Mouse (Mus musculus) testis, adult 2 months (tissue): ENCODE results near the gene Zap70.

Experiments used
- CTCF ChIP-seq: fragments of 200-500 bp; IDR thresholded peaks from 2 replicates; pipeline ENCODE4 v1.5.1; 2012; ENCODE audit warnings: low read depth, mild to moderate bottlenecking, inconsistent platforms, low read length, moderate library complexity; ENCODE audit not compliant: control insufficient read depth, insufficient read depth, insufficient replicate concordance
- POLR2A ChIP-seq: fragments of 200-500 bp; IDR thresholded peaks from 2 replicates; pipeline ENCODE4 v1.6.1; 2012; ENCODE audit warnings: low read depth, mild to moderate bottlenecking, inconsistent platforms, low read length, moderate library complexity; ENCODE audit not compliant: control insufficient read depth

DNA sequence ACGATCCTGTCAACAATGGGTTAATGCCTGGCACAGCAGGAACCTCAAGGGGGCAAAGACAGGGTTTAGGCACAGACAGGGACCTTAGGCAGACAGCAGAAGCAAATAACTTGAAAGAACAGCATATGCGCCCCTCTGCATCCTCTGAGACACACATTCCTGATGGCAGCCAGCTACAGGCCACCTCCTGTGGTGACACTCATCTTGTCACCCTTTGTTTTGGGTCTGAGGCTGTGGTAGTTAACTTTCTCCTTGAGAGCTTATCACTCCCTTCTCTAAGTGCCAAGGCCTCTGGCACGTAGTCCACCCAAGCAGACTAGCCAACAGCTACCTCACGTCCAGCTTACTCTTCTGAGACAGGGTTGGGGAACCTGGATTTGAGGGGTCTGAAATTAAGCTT, 15.9 kb upstream of the Zap70 start:
- TF ChIP-seq POLR2A (no peak), CTCF (no peak)
